Mouse (Mus musculus) right cerebral cortex, adult 2 months (tissue): ENCODE measurements around the gene Gm26992.

ENCODE experiments used
- DNase-seq, 2 experiments: peaks; one replicate each; pipeline ENCODE4 v3.0.0; 2021 to 2022; ENCODE audit warnings: low spot score in 2 of 2

Gene Gm26992

GRCm38 (mm10) chrX:103483047-103483446 lies 61.2 kb downstream of the Gm26992 start:
- DNase-seq = peak in 1 of 2 experiments; percentile 61

DNA sequence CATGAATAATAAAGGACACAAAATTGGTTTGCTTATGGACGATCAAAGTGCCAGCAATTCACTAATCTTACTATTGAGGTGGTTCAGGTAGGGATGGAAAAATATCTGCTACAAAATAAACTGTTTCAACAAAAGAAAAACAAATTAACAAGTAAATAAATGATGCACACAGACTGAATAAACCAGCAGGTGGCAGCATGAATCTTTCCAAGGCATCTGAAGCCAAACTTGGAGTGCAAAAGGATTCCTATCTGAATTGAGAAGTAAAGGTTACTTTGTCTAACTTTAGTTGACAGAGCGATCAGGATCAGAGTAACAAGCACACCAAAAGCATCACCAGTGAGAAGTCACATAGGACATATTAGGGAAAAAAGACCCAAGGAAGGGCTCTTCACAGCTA lies 62.2 kb downstream of the Gm26992 start:
- peak; percentile 25 to 75 for DNase-seq

DNA sequence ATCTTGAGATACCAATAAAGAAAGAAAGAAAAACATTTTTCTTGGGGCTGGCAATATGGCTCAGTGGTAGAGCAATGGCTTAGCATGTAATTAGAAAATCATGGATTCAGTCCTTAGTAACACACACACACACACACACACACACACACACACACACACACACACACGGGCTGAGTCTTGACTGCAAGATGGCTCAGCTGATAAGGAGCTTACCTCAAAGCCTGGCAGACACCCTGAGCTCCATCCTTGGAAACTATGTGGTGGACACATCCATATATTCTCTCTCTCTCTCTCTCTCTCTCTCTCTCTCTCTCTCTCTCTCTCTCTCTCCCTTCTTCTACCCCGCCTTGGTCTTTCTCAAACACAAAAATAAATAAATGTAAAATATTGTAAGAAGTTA lies 69.0 kb downstream of the Gm26992 start:
- no peak for DNase-seq

DNA sequence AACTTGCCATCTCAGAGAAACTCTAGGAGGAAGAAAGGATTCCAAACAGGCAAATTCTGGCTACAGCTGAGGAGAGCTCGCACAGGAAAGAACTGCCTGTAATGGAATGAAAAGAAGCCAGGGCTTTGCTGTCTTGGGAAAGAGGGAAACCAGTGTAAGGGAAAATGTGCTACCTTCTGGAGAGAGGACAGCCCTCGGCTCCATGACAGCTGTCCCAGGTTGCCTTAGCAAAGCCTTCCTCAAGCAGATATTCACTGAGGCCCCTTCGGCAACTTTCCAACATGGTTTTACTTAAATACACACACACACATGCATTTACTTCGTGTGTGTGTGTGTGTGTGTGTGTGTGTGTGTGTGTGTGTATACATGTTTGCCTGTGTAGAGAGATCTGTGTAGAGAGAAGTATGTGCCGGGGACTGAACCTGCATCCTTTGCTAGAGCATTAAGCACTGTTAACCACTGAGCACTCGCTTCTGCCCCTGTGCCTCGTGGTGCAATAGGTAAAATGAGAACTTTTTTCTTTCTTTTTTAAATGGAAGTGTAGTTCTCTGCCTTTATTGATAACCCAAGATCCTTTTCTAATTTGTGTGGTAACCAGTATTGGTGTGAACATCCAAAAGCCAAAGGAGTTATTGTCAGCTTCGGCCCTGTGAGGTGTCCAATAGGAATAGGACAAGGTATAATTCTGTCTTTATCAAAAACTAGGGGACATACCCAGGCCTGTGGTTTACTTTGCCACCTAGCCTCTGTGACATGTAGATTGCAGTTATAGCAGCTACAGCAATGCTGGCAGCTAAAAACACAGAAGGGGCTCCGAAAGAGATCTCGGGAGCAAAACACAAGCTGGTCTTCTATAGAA lies 70.8 kb downstream of the Gm26992 start:
- peak in 1 of 2 experiments; percentile 5 for DNase-seq

DNA sequence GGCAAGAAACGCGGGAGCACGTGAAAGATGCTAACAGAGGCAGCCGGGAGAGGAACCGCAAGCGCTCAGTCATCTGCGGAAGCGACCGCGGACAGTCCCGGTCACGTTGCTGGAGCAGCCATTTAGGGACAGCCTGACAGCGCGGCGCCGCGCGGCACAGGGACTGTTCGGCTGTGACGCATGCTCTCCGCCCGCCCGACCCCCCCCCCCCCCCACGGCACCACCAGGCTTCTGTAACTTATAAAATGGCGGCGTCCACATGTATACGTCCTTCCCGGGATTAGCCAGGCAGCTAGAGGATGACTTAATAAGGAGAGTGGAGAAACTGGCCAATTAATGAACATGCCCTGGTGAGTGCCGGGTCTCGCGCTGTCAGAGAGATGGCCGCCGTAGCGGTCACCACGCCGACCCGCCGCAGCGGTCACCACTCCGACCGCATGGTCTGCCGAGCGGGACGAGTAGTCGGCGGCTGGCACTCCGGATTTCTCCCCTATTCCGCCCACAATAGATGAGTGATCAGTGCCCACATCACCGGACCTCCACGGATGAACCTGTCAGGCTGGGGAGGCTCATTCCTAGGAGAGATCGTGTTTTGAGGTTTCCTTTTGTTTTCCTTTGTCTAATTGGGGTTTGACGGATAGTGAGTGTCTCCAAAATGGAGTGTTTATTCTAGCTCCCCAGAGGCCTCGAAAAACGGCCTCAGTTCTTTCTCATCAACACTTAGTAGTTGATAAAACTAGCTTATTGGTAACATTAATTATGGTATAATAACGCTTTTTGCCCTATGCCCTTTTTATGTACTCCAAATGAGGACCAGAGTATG lies 71.8 kb downstream of the Gm26992 start:
- DNase-seq = peak; percentile 52 to 76

DNA sequence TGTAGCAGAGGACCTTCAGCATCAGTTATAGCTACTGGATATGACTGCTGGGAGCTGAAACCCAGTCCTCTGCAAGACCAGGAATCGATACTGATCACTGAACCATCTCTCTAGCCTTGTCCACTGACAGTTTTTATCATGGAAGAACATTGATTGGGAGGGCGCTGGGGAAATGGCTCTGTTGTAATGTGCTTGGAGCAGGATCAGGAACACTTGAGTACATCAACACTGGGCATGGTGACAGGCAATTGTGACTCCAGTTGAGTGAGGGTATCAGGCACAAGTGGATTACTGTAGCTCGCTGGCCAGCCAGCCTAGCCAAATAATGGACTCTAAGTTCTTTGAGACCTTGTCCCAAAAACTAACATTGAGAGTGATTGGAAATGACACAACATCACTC lies 77.6 kb downstream of the Gm26992 start:
- no peak for DNase-seq

- DNase-seq = no peak
Observed at GRCm38 (mm10) chrX:103500137-103500536, 78.3 kb downstream of the Gm26992 start.

GRCm38 (mm10) chrX:103508218-103508617 lies 86.4 kb downstream of the Gm26992 start:
- no peak for DNase-seq

DNA sequence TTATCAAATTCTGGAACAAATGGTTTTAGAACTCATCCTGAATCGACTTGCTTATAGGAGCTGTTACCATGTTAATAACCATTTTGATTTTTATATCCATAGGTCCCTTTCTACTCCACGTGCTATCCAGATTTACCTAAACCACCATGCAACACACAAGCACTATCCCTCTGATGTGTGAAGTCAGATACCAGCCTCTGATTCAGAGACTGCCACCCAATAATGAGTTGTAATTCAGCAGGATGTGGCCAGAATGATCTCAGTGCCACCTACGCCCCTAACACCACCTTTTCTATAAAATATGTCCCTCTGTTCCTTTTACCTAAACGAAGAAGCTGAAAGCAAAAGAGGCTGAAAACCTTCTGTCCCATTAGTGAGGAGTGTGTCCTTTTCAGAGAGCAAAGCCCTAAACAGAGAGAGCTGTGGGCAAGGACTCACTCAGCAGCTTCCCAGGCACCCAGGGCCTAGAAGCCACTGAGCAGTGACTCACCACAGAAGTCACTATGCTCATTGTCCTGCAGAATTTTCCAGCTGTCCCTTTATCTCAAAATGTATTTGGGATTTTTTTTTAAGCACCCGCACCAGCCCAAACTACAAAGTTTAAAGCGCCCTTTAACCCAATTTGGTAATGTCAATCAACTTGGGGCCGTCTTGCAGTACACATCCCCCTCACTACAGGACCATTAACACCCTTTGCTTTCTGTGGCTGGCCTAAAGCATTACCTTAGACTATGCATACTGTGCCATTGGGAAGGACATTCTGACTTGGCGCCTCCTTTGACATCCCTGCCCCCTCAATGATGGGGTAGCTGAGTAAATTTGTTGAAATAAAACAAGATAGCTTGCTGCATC lies 87.6 kb downstream of the Gm26992 start:
- no peak for DNase-seq

DNA sequence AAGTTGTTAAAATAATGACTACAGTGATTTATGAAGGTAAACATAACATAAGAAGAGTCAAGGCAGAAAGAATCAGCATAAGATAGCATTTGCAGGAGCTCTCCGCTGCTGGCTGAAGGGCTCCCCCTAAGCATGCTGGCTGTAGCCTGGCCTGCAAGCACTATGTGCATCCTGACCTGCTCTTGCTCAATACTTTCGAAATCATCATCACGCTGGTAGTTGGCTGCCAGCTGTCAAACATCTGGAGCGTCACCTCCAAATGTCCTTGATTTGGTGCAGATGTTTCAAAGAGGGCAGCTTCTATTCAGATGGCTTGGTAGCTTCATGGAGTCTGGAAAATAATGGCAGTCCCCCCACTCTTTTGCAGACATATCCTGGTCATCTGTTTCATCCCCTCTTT lies 93.0 kb downstream of the Gm26992 start:
- DNase-seq = no peak

DNA sequence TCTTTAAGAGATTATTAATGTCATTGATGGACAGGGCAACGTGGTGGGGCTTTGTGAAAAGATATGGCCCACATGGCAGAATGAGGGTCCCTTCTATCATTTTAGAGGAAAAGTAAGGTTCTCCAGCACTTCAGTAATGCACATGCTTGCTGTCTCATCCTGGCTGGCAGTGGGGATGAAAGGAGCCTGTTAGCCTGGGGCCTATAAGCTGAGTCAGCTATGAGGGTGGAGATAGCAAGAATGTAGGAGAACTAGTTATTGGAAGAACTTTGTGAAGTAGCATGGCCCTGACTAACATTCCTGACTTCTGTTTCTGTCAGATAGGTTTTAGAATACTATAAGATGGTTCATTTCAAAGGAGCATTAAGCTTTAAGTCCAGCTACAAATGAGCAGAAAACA lies 93.5 kb downstream of the Gm26992 start:
- DNase-seq = no peak

DNA sequence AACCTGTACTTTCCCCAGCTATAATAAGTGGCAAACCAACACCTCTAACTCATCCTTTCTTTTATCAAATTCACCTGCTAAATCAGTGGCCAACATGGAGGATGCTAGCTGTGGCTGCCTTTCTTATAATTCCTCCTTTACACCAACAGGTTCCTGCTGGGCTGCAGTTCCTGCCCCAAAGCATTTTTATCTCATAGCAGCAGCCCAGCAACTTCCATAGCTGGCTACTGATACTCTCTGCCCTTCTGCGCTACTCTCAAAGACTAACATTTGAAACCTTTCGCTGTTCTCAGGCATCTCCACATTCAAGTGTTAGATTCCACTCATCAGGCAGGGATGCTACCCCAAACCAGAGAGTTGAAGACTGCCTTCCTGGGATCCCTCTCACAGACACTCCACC lies 97.0 kb downstream of the Gm26992 start:
- DNase-seq = no peak

GRCm38 (mm10) chrX:103519547-103519946 lies 97.7 kb downstream of the Gm26992 start:
- no peak for DNase-seq

DNA sequence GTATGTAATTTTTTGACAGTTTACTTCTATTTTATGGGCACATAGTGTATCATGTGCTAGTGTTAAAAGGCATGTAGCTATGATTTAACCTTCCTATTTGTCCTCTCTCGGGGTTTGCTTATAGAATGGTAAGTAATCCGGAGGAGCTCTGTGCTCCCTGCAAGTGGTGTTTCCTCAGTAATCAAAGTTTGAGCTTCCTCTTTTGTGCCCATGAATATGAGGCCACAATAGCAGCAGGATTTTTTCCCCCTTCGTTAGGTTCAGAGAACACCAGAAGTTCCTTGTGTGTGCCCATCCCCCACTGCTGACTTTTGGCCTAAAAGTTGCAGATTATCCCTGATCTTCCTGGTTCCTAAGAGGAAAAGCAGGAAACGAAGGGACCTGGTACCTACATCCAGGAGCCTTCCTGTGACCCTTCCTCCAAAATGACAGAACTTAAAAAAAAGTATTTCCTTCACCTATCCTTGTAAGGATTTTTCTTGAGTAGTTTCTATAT lies 99.5 kb downstream of the Gm26992 start:
- DNase-seq = no peak

- DNase-seq = peak; percentile 68 to 73
Observed at GRCm38 (mm10) chrX:103529185-103529584, 107.4 kb downstream of the Gm26992 start.
